Mouse (Mus musculus) CH12.LX (cell line): ENCODE data around the gene Jhy. TPM values are rescaled to one million over a fixed set of nuclear protein-coding genes. Genes with fewer than 3 reads are reported as not detected.

Experiments
- DNase-seq: peaks from one replicate; pipeline ENCODE4 v3.0.0-alpha.2; 2013; ENCODE audit errors: extremely low read depth
- H3K27ac ChIP-seq: 2 replicates; pipeline ENCODE4 v1.5.1; 2012; ENCODE audit warnings: low read depth, mild to moderate bottlenecking, control low read depth, moderate library complexity; ENCODE audit not compliant: insufficient read depth
- H3K27me3 ChIP-seq: replicated peaks from 2 replicates; pipeline ENCODE3; 2012; ENCODE audit warnings: inconsistent platforms
- H3K36me3 ChIP-seq, 2 experiments: replicated peaks in 1 of 2; 2 replicates each; pipeline versions ENCODE3 to v1.6.1; 2012; ENCODE audit warnings: inconsistent platforms in 1 of 2, low read length in 1 of 2, mild to moderate bottlenecking in 1 of 2, mixed read lengths in 1 of 2, moderate library complexity in 1 of 2; ENCODE audit not compliant: control insufficient read depth in 1 of 2, insufficient read depth in 1 of 2
- H3K4me1 ChIP-seq, 2 experiments: 2 replicates each; pipeline ENCODE4 v1.6.1; 2012; ENCODE audit warnings: inconsistent platforms in 1 of 2, moderate library complexity in 1 of 2; ENCODE audit not compliant: insufficient read depth in 2 of 2, control insufficient read depth in 1 of 2
- H3K4me2 ChIP-seq: 2 replicates; pipeline ENCODE4 v1.6.1; 2012; ENCODE audit warnings: low read depth, mild to moderate bottlenecking, control low read depth; ENCODE audit not compliant: poor library complexity, insufficient read depth, severe bottlenecking
- H3K4me3 ChIP-seq, 3 experiments: fragments of 150-350 bp in 1 of 3; sonication (generic) in 1 of 3; replicated peaks in 1 of 3; 2 replicates each; pipeline versions ENCODE3 to v1.5.1; 2011 to 2012; ENCODE audit warnings: low read depth in 2 of 3, low read length in 2 of 3, mild to moderate bottlenecking in 2 of 3, moderate library complexity in 2 of 3, control low read depth in 1 of 3, improper control_type of control experiment in 1 of 3, inconsistent platforms in 1 of 3, mixed read lengths in 1 of 3; ENCODE audit not compliant: poor library complexity in 1 of 3
- H3K79me2 ChIP-seq: replicated peaks from 2 replicates; pipeline ENCODE4 v1.6.1; 2012; ENCODE audit warnings: mild to moderate bottlenecking, moderate library complexity; ENCODE audit not compliant: control insufficient read depth, poor library complexity, insufficient read depth, severe bottlenecking; ENCODE audit errors: extremely low read depth
- H3K9ac ChIP-seq: 2 replicates; pipeline ENCODE4 v1.6.1; 2012; ENCODE audit warnings: low read depth, mild to moderate bottlenecking, control low read depth, moderate library complexity; ENCODE audit not compliant: insufficient read depth
- H3K9me3 ChIP-seq: replicated peaks from 2 replicates; pipeline ENCODE3; 2012; ENCODE audit warnings: low read length, inconsistent platforms, mixed read lengths
- CHD1 ChIP-seq: IDR thresholded peaks from 2 replicates; pipeline ENCODE4 v1.6.1; 2012; ENCODE audit warnings: low read depth, low read length, improper control_type of control experiment, inconsistent platforms
- CHD2 ChIP-seq: IDR thresholded peaks from 2 replicates; pipeline ENCODE4 v1.6.1; 2011; ENCODE audit warnings: low read length, improper control_type of control experiment
- CTCF ChIP-seq, 2 experiments: IDR thresholded peaks in 1 of 2; conservative IDR thresholded peaks in 1 of 2; 2 replicates each; pipeline ENCODE4 v1.5.1; 2011 to 2012; ENCODE audit warnings: low read depth in 2 of 2, low read length in 2 of 2, improper control_type of control experiment in 1 of 2, inconsistent platforms in 1 of 2, mild to moderate bottlenecking in 1 of 2, moderate library complexity in 1 of 2
- ELF1 ChIP-seq: IDR thresholded peaks from 2 replicates; pipeline ENCODE4 v1.6.1; 2014; ENCODE audit warnings: low read depth, mild to moderate bottlenecking, inconsistent platforms, low read length, improper control_type of control experiment
- GABPA ChIP-seq: IDR thresholded peaks from 2 replicates; pipeline ENCODE4 v1.6.1; 2012; ENCODE audit warnings: low read depth, low read length, improper control_type of control experiment, inconsistent platforms; ENCODE audit not compliant: insufficient replicate concordance
- IRF4 ChIP-seq: IDR thresholded peaks from 2 replicates; pipeline ENCODE4 v1.6.1; 2014; ENCODE audit warnings: low read depth, mild to moderate bottlenecking, inconsistent platforms, low read length, improper control_type of control experiment
- JUND ChIP-seq: conservative IDR thresholded peaks from 2 replicates; pipeline ENCODE4 v1.6.1; 2011; ENCODE audit warnings: low read depth, low read length, improper control_type of control experiment
- MAZ ChIP-seq: IDR thresholded peaks from 2 replicates; pipeline ENCODE4 v1.6.1; 2012; ENCODE audit warnings: low read depth, mild to moderate bottlenecking, inconsistent platforms, low read length, improper control_type of control experiment, moderate library complexity
- MEF2A ChIP-seq: IDR thresholded peaks from 2 replicates; pipeline ENCODE4 v1.6.1; 2014; ENCODE audit warnings: low read depth, mild to moderate bottlenecking, inconsistent platforms, low read length, improper control_type of control experiment, borderline replicate concordance
- MYC ChIP-seq: IDR thresholded peaks from 2 replicates; pipeline ENCODE4 v1.6.1; 2011; ENCODE audit warnings: low read depth, mild to moderate bottlenecking, improper control_type of control experiment, low read length
- NELFE ChIP-seq: IDR thresholded peaks from 2 replicates; pipeline ENCODE4 v1.6.1; 2011; ENCODE audit warnings: low read depth, low read length, improper control_type of control experiment
- NRF1 ChIP-seq: IDR thresholded peaks from 2 replicates; pipeline ENCODE4 v1.6.1; 2014; ENCODE audit warnings: low read depth, mild to moderate bottlenecking, inconsistent platforms, low read length, improper control_type of control experiment, moderate library complexity
- PAX5 ChIP-seq: IDR thresholded peaks from 2 replicates; pipeline ENCODE4 v1.6.1; 2012; ENCODE audit warnings: low read length, inconsistent platforms, mixed read lengths
- POLR2AphosphoS2 ChIP-seq: IDR thresholded peaks from 2 replicates; pipeline ENCODE4 v1.6.1; 2011; ENCODE audit warnings: low read depth, low read length, improper control_type of control experiment
- SIN3A ChIP-seq: IDR thresholded peaks from 2 replicates; pipeline ENCODE4 v1.6.1; 2012; ENCODE audit warnings: low read length, improper control_type of control experiment, inconsistent platforms
- SMC3 ChIP-seq: IDR thresholded peaks from 2 replicates; pipeline ENCODE4 v1.6.1; 2011; ENCODE audit warnings: low read depth, low read length, improper control_type of control experiment
- TBP ChIP-seq: conservative IDR thresholded peaks from 2 replicates; pipeline ENCODE4 v1.6.1; 2011; ENCODE audit warnings: low read depth, low read length, improper control_type of control experiment
- UBTF ChIP-seq: IDR thresholded peaks from 2 replicates; pipeline ENCODE4 v1.6.1; 2012; ENCODE audit warnings: low read depth, mild to moderate bottlenecking, inconsistent platforms, low read length, improper control_type of control experiment, moderate library complexity
- USF2 ChIP-seq: conservative IDR thresholded peaks from 2 replicates; pipeline ENCODE4 v1.6.1; 2011; ENCODE audit warnings: low read depth, low read length, improper control_type of control experiment
- ZNF384 ChIP-seq: IDR thresholded peaks from 2 replicates; pipeline ENCODE4 v1.6.1; 2012; ENCODE audit warnings: low read depth, low read length, improper control_type of control experiment, inconsistent platforms
- dilution Hi-C: fragments of 300-500 bp; cut with MboI; formaldehyde crosslinking; loops from 2 replicates; pipeline ENCODE4 v1.14.3; 2020; ENCODE audit warnings: low sequenced_read_pairs; ENCODE audit not compliant: extremely low pct_unique_long_range_greater_than_20kb, extremely low pct_ligation_motif_present
- in situ Hi-C: fragments of 300-500 bp; cut with MboI; formaldehyde crosslinking; loops from 3 replicates; pipeline ENCODE4 v1.14.3; 2019; ENCODE audit warnings: low sequenced_read_pairs, low pct_ligation_motif_present, low pct_unique_long_range_greater_than_20kb, mixed read lengths
- polyA plus RNA-seq: library from polyadenylated mRNA; unstranded; fragments of >175 nt; gene quantifications from 2 replicates; pipeline ENCODE4 v1.2.1, GENCODE M21; 2012; ENCODE audit warnings: low read depth; ENCODE audit not compliant: insufficient read length
- total RNA-seq, 2 experiments: library from RNA; depleted of rRNA; stranded (reverse); fragments of 300-350 nt in 1 of 2; fragments of >200 nt in 1 of 2; gene quantifications; 2 replicates each; pipeline ENCODE4 v1.2.3; 2012 to 2014

The Jhy gene
- total and polyA plus RNA-seq, 3 experiments: not detected

DNA sequence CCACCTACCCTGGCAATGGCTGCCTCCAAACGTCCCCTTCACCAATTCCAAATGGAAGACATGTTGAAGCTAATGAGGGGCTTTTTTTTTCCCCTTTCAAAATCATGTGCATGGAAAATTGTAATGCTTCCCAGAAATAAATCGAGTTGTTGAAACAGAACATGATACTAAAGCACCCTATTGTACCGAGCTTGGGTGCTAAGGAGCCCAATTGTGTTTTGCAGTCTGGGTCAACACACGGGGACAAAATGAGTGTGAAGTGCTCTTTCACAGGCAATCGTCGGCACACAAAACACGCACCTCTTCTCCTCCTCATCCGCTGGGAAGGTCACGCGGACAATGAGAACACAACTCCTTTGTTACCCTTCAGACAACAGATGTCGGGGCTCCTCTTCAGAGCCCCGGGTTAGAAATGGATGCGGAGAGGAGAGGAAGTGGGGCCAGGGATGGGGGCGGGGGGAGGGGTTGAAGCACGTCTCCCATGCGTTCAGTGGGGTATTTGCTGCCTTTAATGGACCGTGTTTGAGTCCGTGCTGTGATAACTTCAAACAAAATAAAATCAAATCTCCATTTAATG is 14.8 kb downstream of the Jhy start:
- no peaks in the 10 kb centered on the region for H3K79me2 ChIP-seq
- no peak overlapping the region for H3K27ac ChIP-seq
- in situ Hi-C loops (no loop called here), dilution Hi-C loops (no loop called here)
- no peak overlapping the region for H3K4me3 ChIP-seq
- H3K9me3 ChIP-seq: no peaks in the 10 kb centered on the region
- no peak overlapping the region for H3K4me2 ChIP-seq
- no peak overlapping the region for H3K9ac ChIP-seq
- DNase-seq: no peak
- TF ChIP-seq MYC: no peak
- no peak for TF ChIP-seq USF2
- TF ChIP-seq SIN3A: no peak
- TF ChIP-seq CTCF (conservative IDR thresholded peaks at IDR 0.05 in 1 of 2, IDR thresholded peaks at IDR 0.05 in 1 of 2; ENCODE audit: low read depth in 2 of 2, low read length in 2 of 2): no peak
- TF ChIP-seq TBP: no peak
- no peak for TF ChIP-seq MEF2A
- no peak for TF ChIP-seq PAX5
- TF ChIP-seq CHD1: no peak
- no peak for TF ChIP-seq MAZ
- no peak for TF ChIP-seq GABPA
- no peak for TF ChIP-seq CHD2
- TF ChIP-seq IRF4: no peak
- no peak for TF ChIP-seq SMC3
- no peak for TF ChIP-seq ELF1
- no peak for TF ChIP-seq UBTF
- no peak for TF ChIP-seq JUND
- no peak for TF ChIP-seq ZNF384
- no peak for TF ChIP-seq NRF1
- TF ChIP-seq POLR2AphosphoS2: no peak
- H3K4me1 ChIP-seq: peaks cover 0 to 7% of the 10 kb centered on the region in 2 experiments; a peak in 1 of 4 replicates
- H3K27me3 ChIP-seq: no peaks in the 10 kb centered on the region
- no peaks in the 10 kb centered on the region for H3K36me3 ChIP-seq

DNA sequence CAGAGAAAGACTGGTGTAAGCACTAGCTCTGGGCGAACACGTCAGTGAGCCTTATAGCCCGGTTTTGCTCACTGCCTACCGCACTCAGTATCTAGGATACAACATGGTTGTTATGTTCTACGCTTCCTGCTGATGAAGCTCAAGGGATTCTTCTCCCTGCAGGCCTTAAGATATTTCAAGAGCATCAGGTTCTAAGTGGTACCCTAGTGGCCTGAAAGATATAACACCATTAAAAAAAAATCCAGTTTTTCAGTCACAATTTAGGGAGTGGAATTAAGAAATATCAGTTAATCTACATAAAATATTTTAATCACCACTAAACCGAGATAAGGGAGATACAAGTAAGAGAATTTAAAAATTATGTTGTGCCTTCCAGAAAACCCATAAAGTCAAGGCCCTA is 15.4 kb downstream of the Jhy start:
- H3K4me1 ChIP-seq: peaks cover 0 to 7% of the 10 kb centered on the region in 2 experiments; a peak in 1 of 4 replicates
- H3K9me3 ChIP-seq: no peaks in the 10 kb centered on the region
- no peak overlapping the region for H3K4me3 ChIP-seq
- no peak for TF ChIP-seq NELFE
- no peak for TF ChIP-seq PAX5
- TF ChIP-seq JUND: no peak
- no peak for TF ChIP-seq USF2
- no peak overlapping the region for H3K27ac ChIP-seq
- DNase-seq: no peak
- in situ Hi-C loops (no loop called here), dilution Hi-C loops (no loop called here)
- H3K36me3 ChIP-seq: no peaks in the 10 kb centered on the region
- H3K27me3 ChIP-seq: no peaks in the 10 kb centered on the region
- no peaks in the 10 kb centered on the region for H3K79me2 ChIP-seq
- no peak overlapping the region for H3K9ac ChIP-seq
- H3K4me2 ChIP-seq: no peak overlapping the region
